Mouse (Mus musculus) layer of hippocampus, adult 2 months (tissue): ENCODE data around the gene Polr2i. TPM values are rescaled to one million over a fixed set of nuclear protein-coding genes. Genes with fewer than 3 reads are reported as not detected.
"Not testable (repeated sequence)": the region's sequence is repeated elsewhere in the genome, so short reads cannot be mapped to it uniquely, and the experiment has no call there.

Experiments
- DNase-seq, 2 experiments: peaks; one replicate each; pipeline ENCODE4 v3.0.0; 2022; ENCODE audit warnings: low spot score in 2 of 2
- H3K27ac ChIP-seq: fragments of 200-600 bp; 2 replicates; pipeline ENCODE4 v1.8.1; 2022
- H3K4me3 ChIP-seq: fragments of 200-600 bp; 2 replicates; pipeline ENCODE4 v1.8.1; 2022; ENCODE audit warnings: mild to moderate bottlenecking
- CTCF ChIP-seq: fragments of 200-600 bp; conservative IDR thresholded peaks from 2 replicates; pipeline ENCODE4 v1.8.1; 2022; ENCODE audit warnings: antibody characterized with exemption, mild to moderate bottlenecking, moderate library complexity
- total RNA-seq, 2 experiments: library from RNA; stranded (reverse); gene quantifications; 2 replicates each; pipeline ENCODE4 v1.2.3; 2021

The Polr2i gene
- total RNA-seq, 2 experiments from 2014 or later = 59.6 to 59.8 TPM

DNA sequence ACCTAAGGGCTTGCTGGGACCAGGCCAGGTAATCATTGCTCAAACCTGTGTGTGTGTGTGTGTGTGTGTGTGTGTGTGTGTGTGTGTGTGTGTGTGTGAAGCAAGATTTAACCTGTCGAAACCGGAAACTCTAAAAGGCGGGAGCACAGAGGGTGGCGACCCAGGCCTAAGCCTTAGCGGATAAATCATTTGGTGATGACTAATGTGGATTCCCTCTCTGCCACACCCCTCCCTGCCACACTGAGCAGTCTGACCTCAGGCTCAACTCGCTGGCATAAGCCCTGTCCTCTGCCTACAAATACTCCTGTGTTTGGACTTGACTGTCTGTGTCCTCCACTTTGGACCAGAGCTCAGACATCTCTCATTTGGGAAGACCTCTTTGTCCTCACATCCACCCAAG lies 35.6 kb upstream of the Polr2i start:
- no peak for DNase-seq
- Histone ChIP-seq H3K4me3 (no peak overlapping the region), H3K27ac (no peak overlapping the region)
- TF ChIP-seq CTCF = no peak

- no peak overlapping the region for H3K4me3 ChIP-seq
- H3K27ac ChIP-seq = no peak overlapping the region
- no peak for DNase-seq
- no peak for TF ChIP-seq CTCF
Measured at GRCm38 (mm10) chr7:30197592-30198129, 34.1 kb upstream of the Polr2i start.

GRCm38 (mm10) chr7:30198481-30198971 lies 33.2 kb upstream of the Polr2i start, which contains the start of gene Capns1:
Gene Capns1, minus strand, starts transcription at chr7:30198811.
- H3K27ac ChIP-seq = peak within 1 kb of the TSS; percentile 39; the same call in 1 of the 2 replicates

DNA sequence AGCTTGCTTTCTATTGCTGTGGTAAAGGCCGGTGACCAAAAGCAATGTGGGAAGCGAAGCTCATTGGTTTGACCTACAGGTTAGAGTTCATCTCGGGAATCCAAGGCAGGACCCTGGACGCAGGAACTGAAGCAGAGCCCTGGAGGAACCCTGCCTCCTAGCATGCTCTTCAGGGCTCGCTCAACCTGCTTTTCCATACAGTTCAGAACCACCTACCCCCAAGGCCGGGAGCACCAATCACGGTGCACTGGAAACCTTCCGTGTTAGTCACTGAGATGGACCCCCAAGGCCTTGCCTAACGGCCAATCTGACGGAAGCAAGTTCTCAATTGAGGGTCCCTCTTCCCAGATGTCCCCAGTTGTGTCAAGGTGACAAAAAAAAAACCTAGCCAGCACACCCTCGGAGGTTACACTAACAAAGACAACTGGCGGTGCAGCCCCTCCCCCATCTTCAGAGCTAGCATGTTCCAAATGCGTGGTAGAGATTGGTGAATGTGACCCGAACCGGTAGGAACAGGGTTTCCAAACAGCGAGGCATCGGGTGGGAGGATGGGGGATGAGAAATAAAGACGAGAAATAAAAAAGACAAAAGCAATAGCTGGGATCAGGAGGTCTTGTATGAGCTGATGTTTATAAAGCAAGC lies 32.1 kb upstream of the Polr2i start:
- H3K27ac ChIP-seq = no peak overlapping the region
- H3K4me3 ChIP-seq = no peak overlapping the region
- TF ChIP-seq CTCF = no peak
- no peak for DNase-seq

More at GRCm38 (mm10) chr7:30198481-30198971, 33.2 kb upstream of the Polr2i start, which contains the start of gene Capns1:
- TF ChIP-seq CTCF = peak; percentile 90
- H3K4me3 ChIP-seq = peak within 1 kb of the TSS; percentile 31; the same call in 1 of the 2 replicates
- peak; percentile 61 to 75 for DNase-seq

DNA sequence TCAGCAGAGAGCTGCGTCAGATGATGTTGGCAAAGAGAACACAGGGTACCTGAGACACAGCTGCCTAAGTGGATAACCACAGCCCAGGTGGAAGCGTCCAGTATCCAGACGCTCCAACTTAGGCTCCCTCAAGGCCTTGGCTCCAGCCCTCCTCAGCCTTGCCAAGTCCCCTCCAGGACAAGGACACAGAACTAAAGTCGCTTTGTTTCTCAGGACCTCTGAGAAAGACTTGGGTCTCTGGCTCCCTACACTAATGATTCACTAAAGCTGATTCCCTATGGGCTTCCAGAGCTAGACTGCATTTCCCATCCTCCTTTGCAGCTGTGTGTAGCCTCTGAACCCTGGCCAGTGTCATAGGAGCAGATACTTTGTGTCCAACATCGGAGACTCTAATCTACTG lies 31.5 kb upstream of the Polr2i start:
- no peak for DNase-seq
- Histone ChIP-seq H3K27ac (no peak overlapping the region), H3K4me3 (no peak overlapping the region)
- TF ChIP-seq CTCF = no peak

DNA sequence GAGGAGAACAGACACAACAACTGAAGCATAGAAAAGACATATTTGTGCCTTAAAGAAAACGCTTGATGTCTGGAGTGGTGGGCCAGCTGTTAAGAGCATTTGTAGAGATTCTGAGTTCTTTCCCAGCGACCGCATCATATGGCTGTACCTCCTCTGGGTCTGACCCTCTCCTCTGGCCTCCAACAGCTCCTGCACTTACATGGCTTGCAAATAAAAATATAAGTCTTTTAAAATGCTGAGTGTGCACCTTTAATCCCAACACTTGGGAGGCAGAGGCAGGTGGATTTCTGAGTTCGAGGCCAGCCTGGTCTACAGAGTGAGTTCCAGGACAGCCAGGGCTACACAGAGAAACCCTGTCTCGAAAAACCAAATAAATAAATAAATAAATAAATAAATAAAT lies 31.1 kb upstream of the Polr2i start:
- not testable (repeated sequence) for DNase-seq, H3K27ac ChIP-seq, H3K4me3 ChIP-seq

GRCm38 (mm10) chr7:30202895-30203690 lies 28.7 kb upstream of the Polr2i start:
- TF ChIP-seq CTCF = no peak
- no peak for DNase-seq
- no peak overlapping the region for H3K27ac ChIP-seq
- no peak overlapping the region for H3K4me3 ChIP-seq

DNA sequence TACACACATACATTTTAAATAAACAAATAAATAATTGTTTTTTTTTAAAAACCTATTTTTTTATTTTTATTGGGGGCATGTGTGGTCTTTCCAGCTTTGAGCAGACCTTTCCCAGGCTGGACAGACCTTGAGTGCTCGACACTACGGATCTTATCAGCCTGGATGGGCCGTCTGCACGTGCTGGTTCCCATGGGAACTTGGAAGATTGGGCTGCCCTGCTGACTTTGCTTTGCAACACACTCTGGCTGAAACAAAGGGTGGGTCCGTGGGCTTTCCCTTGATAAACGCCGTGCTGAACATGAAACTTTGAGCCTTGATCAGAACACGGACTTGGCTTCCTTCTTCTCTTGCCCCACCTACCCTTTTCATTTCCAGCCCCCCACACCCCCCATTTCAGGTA lies 27.4 kb upstream of the Polr2i start:
- H3K27ac ChIP-seq = no peak overlapping the region
- H3K4me3 ChIP-seq = no peak overlapping the region
- no peak for TF ChIP-seq CTCF
- no peak for DNase-seq

DNA sequence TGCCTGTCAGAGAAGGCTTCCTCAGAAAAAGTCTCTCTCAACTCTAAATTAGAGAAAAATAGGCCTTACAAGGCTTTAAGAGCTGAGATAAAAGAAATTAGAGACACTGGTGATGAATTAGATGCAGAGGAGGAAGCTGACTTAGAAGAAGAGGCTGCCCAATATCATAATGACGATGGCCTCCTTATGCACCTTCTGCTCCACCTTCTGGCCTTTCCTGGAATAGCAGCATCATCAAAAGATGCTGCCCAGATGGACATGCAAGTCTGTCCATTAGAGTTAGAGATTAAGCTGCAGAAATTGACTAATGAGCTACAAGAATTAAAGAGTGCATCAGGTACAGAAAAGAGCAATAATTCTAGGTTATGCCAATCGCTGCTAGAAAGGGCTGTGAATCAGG lies 26.4 kb upstream of the Polr2i start:
- Histone ChIP-seq H3K27ac (no peak overlapping the region), H3K4me3 (no peak overlapping the region)
- DNase-seq = peak in 1 of 2 experiments; percentile 68
- peak; percentile 85 for TF ChIP-seq CTCF

DNA sequence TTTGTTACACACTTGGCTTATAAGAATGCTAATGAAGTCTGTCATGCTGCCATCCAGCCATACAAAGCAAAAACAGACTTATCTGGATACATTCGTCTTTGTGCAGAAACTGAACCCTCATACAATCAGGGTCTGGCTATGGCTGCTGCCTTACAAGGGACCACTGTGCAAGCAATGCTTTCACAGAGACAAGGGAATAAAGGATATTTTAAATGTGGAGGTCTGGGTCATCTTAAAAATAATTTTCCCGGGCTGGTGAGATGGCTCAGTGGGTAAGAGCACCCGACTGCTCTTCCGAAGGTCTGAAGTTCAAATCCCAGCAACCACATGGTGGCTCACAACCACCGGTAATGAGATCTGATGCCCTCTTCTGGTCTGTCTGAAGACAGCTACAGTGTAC lies 25.4 kb upstream of the Polr2i start:
- peak; percentile 43 for TF ChIP-seq CTCF
- not testable (repeated sequence) for H3K27ac ChIP-seq, DNase-seq, H3K4me3 ChIP-seq

DNA sequence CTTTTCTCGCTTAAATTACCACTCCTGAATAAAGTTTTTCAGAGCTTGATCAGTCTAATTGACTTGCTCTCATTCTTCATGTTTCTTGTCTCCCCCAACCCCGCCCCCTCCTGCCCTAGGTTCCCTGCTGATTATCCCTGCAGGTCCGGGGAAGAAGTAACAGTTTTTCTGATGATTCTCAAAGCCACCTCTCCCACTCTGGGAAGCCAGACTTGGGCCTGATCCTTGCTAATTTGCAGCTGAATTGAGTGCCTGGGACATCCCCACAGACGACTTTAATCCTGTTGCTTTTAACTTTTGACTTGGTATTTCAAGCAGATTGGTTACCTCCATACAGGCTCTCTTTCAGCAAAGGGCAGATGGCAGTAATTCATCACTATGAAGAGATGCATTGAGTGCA lies 20.7 kb upstream of the Polr2i start:
- no peak for DNase-seq
- no peak for TF ChIP-seq CTCF
- H3K27ac ChIP-seq = no peak overlapping the region
- H3K4me3 ChIP-seq = no peak overlapping the region

- Histone ChIP-seq H3K27ac (no peak overlapping the region), H3K4me3 (no peak overlapping the region)
- no peak for DNase-seq
- TF ChIP-seq CTCF = no peak
Measured at GRCm38 (mm10) chr7:30213881-30214280, 17.9 kb upstream of the Polr2i start.

DNA sequence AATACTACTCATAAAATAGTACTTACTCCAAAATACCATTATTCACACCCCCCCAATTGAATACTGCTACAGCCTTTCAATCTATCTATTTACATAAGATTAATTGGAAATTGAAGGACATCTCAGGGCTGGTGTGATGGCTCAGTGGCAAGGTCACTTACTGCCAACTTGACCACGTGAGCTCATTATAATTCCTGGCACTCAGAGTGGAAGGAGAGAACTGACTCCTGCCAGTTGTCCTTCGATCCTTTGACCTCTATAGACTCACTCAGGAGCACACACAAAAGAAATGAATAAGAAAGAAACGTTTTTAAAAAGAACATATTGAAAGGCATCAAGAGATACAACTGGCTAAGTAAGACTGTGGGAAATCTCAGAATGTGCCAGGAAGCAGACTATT lies 15.9 kb upstream of the Polr2i start:
- Histone ChIP-seq H3K4me3 (no peak overlapping the region), H3K27ac (no peak overlapping the region)

More for the DNA sequence above, 15.9 kb upstream of the Polr2i start:
- no peak for DNase-seq
- TF ChIP-seq CTCF = no peak
